Mouse (Mus musculus) ES-E14 (cell line): ENCODE data around the gene Ulk4. TPM values are rescaled to one million over a fixed set of nuclear protein-coding genes. Genes with fewer than 3 reads are reported as not detected.

Experiments used
- DNase-seq: peaks from one replicate; pipeline ENCODE4 v3.0.0-alpha.2; 2013; ENCODE audit warnings: low read depth, low spot score
- H3K27ac ChIP-seq: 2 replicates; pipeline ENCODE4 v1.5.1; 2012; ENCODE audit warnings: low read depth, mild to moderate bottlenecking, low read length, moderate library complexity, mixed read lengths; ENCODE audit not compliant: poor library complexity, insufficient read depth, severe bottlenecking
- H3K36me3 ChIP-seq: 2 replicates; pipeline ENCODE4 v1.6.1; 2012; ENCODE audit warnings: mild to moderate bottlenecking, low read length, moderate library complexity, mixed read lengths; ENCODE audit not compliant: control insufficient read depth, poor library complexity, insufficient read depth, severe bottlenecking
- H3K4me1 ChIP-seq, 2 experiments: fragments of 150-350 bp in 1 of 2; sonication (generic) in 1 of 2; 2 replicates each; pipeline ENCODE4 v1.6.1; 2012; ENCODE audit warnings: low read length in 2 of 2, mild to moderate bottlenecking in 1 of 2, mixed read lengths in 1 of 2; ENCODE audit not compliant: control insufficient read depth in 2 of 2, insufficient read depth in 2 of 2, poor library complexity in 1 of 2
- H3K4me3 ChIP-seq, 2 experiments: fragments of 150-350 bp in 1 of 2; sonication (generic) in 1 of 2; 2 replicates each; pipeline ENCODE4 v1.5.1; 2012; ENCODE audit warnings: low read length in 2 of 2, low read depth in 1 of 2, mild to moderate bottlenecking in 1 of 2, mixed read lengths in 1 of 2; ENCODE audit not compliant: insufficient read depth in 1 of 2, poor library complexity in 1 of 2, severe bottlenecking in 1 of 2
- H3K9ac ChIP-seq: 2 replicates; pipeline ENCODE4 v1.6.1; 2012; ENCODE audit warnings: low read depth, mild to moderate bottlenecking, low read length, mixed read lengths; ENCODE audit not compliant: poor library complexity, insufficient read depth, severe bottlenecking
- H3K9me3 ChIP-seq: fragments of 150-350 bp; sonication (generic); 2 replicates; pipeline ENCODE4 v1.6.1; 2012; ENCODE audit warnings: low read depth, mild to moderate bottlenecking, low read length; ENCODE audit not compliant: control insufficient read depth, insufficient read depth
- CHD2 ChIP-seq: IDR thresholded peaks from 2 replicates; pipeline ENCODE4 v1.6.1; 2014; ENCODE audit warnings: mild to moderate bottlenecking, low read depth, low read length, inconsistent platforms
- HCFC1 ChIP-seq: IDR thresholded peaks from 2 replicates; pipeline ENCODE4 v1.6.1; 2012; ENCODE audit warnings: low read length, inconsistent platforms, borderline replicate concordance; ENCODE audit not compliant: insufficient read depth
- MAFK ChIP-seq: IDR thresholded peaks from 2 replicates; pipeline ENCODE4 v1.6.1; 2014; ENCODE audit warnings: mild to moderate bottlenecking, low read depth, low read length, inconsistent platforms; ENCODE audit not compliant: insufficient read depth
- ZC3H11A ChIP-seq: IDR thresholded peaks from 2 replicates; pipeline ENCODE4 v1.6.1; 2012; ENCODE audit warnings: low read depth, mild to moderate bottlenecking, inconsistent platforms, low read length, borderline replicate concordance
- ZNF384 ChIP-seq: IDR thresholded peaks from 2 replicates; pipeline ENCODE4 v1.6.1; 2012; ENCODE audit warnings: low read depth, low read length, inconsistent platforms
- in situ Hi-C, 2 experiments: fragments of 600-800 bp; cut with MboI; formaldehyde crosslinking; loops; one replicate each; pipeline ENCODE4 v1.15.1; 2025; ENCODE audit warnings: low sequenced_read_pairs in 2 of 2, inconsistent platforms in 1 of 2; ENCODE audit not compliant: unreplicated experiment in 2 of 2
- total RNA-seq: library from RNA; depleted of rRNA; stranded (reverse); fragments of 300-350 nt; gene quantifications from 2 replicates; pipeline ENCODE4 v1.2.3, GENCODE M21; 2012

Gene Ulk4
- total RNA-seq, 1 experiment, result 31.5 TPM

DNA sequence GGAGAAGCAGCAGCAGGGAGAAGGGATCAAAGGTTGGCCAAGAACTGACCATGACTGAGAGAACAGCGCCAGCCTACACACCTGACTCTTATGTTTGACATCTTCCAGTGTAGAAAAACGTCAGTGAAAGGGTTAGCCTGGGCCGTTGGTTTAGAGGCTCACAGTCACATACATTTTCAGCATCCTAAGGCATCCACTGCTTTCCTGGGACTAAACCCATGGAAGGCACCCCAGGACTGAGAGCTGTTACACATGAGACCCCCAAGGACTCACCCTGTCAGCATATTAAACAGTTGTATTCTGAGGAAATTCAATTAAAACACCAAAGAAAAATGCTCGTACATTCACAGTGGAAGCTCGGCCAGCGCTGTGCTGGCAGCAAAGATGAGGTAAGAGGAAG is 37.4 kb downstream of the Ulk4 start:
- Histone ChIP-seq H3K9me3 (no peaks in the 10 kb centered on the region), H3K9ac (no peak overlapping the region), H3K4me1 (no peaks in the 10 kb centered on the region), H3K4me3 (no peak overlapping the region), H3K36me3 (no peaks in the 10 kb centered on the region), H3K27ac (no peak overlapping the region)
- in situ Hi-C loops, result no loop called here
- DNase-seq, result no peak
- no peak for TF ChIP-seq MAFK
- TF ChIP-seq ZNF384, result no peak
- no peak for TF ChIP-seq CHD2
- no peak for TF ChIP-seq ZC3H11A
- TF ChIP-seq HCFC1, result no peak

DNA sequence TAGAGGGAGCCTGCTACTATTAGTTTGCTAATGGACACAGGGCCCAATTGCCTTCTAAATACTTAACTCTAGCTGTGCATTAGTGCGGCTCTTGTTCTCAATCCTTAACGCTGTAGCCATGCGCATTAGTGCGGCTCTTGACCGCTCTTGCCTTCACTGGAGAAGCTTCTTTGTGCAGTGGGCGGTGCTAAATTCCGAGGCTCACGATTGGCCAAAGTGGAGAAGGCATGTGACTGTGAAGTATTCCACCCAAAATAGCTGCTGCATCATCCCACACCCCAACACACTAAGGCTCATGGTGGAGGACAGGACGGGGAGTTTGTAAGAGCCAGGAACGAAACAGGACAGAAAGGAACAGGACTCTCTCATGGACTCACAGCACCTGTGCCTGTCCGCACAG is 58.4 kb downstream of the Ulk4 start:
- in situ Hi-C loops, result no loop called here
- peak; percentile 53 for DNase-seq
- peaks cover 0 to 9% of the 10 kb centered on the region in 2 experiments; a peak in 1 of 4 replicates for H3K4me1 ChIP-seq
- H3K9ac ChIP-seq, result no peak overlapping the region
- no peaks in the 10 kb centered on the region for H3K36me3 ChIP-seq
- H3K27ac ChIP-seq, result no peak overlapping the region
- TF ChIP-seq ZC3H11A (no peak), CHD2 (no peak), HCFC1 (no peak), ZNF384 (no peak), MAFK (no peak)
- H3K9me3 ChIP-seq, result no peaks in the 10 kb centered on the region
- peak overlapping the region in 1 of 2 experiments; percentile 37; a peak in 2 of 4 replicates for H3K4me3 ChIP-seq

DNA sequence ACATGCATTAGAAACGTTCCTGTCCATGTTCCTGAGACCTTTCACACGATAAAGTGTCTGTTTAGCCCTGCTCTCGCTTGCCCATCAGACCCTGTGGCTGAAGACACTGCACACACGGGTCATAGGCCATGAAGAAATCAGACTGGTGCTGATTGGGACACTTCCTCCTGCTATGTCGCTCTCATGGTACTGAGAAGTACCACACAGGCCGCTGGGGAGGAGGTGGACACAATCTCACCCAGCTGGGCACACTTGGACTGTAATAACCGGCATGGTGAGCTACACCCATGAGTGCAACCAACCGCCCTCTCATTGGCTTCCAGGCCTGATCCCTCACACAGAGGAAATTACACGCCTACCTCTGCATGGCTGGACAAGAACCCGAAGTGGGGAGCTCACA is 58.8 kb downstream of the Ulk4 start:
- in situ Hi-C loops, result no loop called here
- H3K36me3 ChIP-seq, result no peaks in the 10 kb centered on the region
- TF ChIP-seq ZC3H11A, result no peak
- H3K27ac ChIP-seq, result no peak overlapping the region
- H3K4me1 ChIP-seq, result peaks cover 0 to 9% of the 10 kb centered on the region in 2 experiments; a peak in 1 of 4 replicates
- H3K9me3 ChIP-seq, result no peaks in the 10 kb centered on the region
- DNase-seq, result no peak
- H3K9ac ChIP-seq, result no peak overlapping the region
- H3K4me3 ChIP-seq, result peak overlapping the region in 1 of 2 experiments; percentile 37; a peak in 2 of 4 replicates

DNA sequence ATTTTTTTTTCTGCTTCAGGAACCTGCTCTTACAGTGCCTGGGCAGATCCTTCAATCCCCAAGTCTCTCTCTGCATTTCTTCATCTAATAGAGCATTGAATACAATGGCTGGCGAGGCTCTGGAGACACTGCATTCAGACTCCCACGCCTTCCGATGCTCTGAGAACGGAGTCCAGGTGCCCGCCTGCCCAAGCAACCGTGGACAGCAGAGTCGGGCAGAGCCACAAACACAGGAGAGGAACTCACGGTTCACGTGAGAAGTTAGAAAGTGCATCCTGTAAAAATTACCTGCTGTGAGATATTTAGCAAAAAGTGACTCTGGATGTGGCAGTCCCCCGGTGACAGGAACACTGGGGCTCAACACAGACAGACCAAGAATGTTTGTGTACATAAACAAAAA is 59.3 kb downstream of the Ulk4 start:
- Histone ChIP-seq H3K9ac (no peak overlapping the region), H3K36me3 (no peaks in the 10 kb centered on the region), H3K27ac (no peak overlapping the region), H3K4me1 (peaks cover 0 to 9% of the 10 kb centered on the region in 2 experiments; a peak in 1 of 4 replicates), H3K4me3 (no peak overlapping the region), H3K9me3 (no peaks in the 10 kb centered on the region)
- DNase-seq, result no peak
- TF ChIP-seq CHD2, result no peak
- no peak for TF ChIP-seq HCFC1
- TF ChIP-seq MAFK, result no peak
- TF ChIP-seq ZNF384, result no peak
- no peak for TF ChIP-seq ZC3H11A
- in situ Hi-C loops, result no loop called here

DNA sequence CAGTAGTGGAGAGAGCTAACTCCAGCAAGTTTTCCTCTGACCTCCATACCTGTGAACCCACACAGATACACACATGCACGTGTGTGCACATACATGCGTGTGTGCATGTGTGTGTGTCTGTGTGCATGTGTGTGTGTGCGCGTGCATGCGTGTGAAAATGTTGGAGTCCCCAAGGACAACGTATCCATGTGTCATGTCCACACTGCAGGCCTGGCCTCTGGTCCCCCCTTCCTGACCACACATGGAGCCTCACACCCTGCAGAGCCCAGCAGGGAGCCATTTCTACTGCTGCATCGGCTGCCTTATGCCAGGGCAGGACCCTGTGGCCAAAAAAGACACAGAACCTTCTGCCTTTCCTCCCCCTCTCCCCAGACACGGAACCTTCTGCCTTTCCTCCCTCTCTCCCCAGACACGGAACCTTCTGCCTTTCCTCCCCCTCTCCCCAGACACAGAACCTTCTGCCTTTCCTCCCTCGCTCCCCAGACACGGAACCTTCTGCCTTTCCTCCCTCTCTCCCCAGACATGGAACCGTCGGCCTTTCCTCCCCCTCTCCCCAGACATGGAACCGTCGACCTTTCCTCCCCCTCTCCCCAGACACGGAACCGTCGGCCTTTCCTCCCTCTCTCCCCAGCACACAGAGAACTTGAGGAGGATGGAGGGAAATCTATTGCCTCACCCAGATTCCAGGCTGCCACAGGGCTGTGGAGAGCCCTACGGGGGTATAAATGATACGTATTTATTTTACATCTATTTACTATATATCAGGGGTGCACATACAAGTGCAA is 60.3 kb downstream of the Ulk4 start:
- H3K9ac ChIP-seq, result no peak overlapping the region
- no peaks in the 10 kb centered on the region for H3K36me3 ChIP-seq
- DNase-seq, result no peak
- no peak for TF ChIP-seq ZNF384
- TF ChIP-seq HCFC1, result no peak
- TF ChIP-seq ZC3H11A, result no peak
- TF ChIP-seq MAFK, result no peak
- no peak for TF ChIP-seq CHD2
- H3K4me3 ChIP-seq, result no peak overlapping the region
- in situ Hi-C loops, result no loop called here
- H3K27ac ChIP-seq, result no peak overlapping the region
- no peaks in the 10 kb centered on the region for H3K9me3 ChIP-seq
- H3K4me1 ChIP-seq, result peaks cover 0 to 9% of the 10 kb centered on the region in 2 experiments; a peak in 1 of 4 replicates
